Mouse (Mus musculus): ENCODE measurements around the gene Lrrc34. TPM values are rescaled to one million over a fixed set of nuclear protein-coding genes. Genes with fewer than 3 reads are reported as not detected.

Gene Lrrc34
- polyA plus RNA-seq, 2 experiments = 0.02 TPM; not detected in 1

DNA sequence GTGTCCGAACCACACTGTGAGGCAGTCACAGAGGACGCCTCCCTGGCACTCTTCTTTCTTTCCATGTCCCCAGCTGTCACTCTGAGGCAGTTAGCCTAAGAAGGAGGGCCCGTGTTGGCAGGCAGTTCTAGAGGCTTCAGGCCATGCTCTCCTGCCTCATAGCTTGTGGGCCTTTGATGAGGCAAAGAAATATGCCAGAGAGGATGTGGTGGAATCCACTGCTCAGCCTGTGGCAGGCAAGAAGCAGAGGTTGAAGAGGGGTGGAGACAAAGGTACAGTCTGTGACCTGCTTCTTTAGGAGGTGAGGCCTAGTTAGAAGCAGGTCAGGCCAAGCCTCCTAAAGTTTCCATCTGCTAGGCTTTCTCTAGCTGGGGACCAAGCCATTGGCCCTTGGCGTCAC, 36.7 kb downstream of the Lrrc34 start:
- Histone ChIP-seq H3K4me2 (ENCODE audit: low read depth) (no peak overlapping the region), H3K27ac (no peak overlapping the region), H3K4me3 (ENCODE audit: insufficient read depth in 1 of 2, low read depth in 2 of 2, low read length in 2 of 2) (no peak overlapping the region), H3K27me3 (ENCODE audit: control insufficient read depth, insufficient read depth, low read length) (no peaks in the 10 kb centered on the region), H3K9ac (replicated peaks) (no peak overlapping the region), H3K4me1 (replicated peaks; ENCODE audit: control insufficient read depth in 2 of 2, insufficient read depth in 2 of 2, low read length in 1 of 2) (no peaks in the 10 kb centered on the region), H3K9me3 (ENCODE audit: control insufficient read depth, low read length) (no peaks in the 10 kb centered on the region), H3K36me3 (replicated peaks; ENCODE audit: control insufficient read depth, insufficient read depth, low read depth) (peaks cover 64% of the 10 kb centered on the region)
- no peak for DNase-seq (ENCODE audit: low read depth in 3 of 3, low spot score in 3 of 3)
- WGBS (ENCODE audit: insufficient replicate concordance) = 73% methylated on average over 4 of the region's 4 CpGs
- TF ChIP-seq CTCF (IDR thresholded peaks at IDR 0.05; ENCODE audit: low read depth) (no peak), EP300 (IDR thresholded peaks at IDR 0.05; ENCODE audit: low read depth) (no peak)
- no peak for ATAC-seq (ENCODE audit: insufficient read depth)

DNA sequence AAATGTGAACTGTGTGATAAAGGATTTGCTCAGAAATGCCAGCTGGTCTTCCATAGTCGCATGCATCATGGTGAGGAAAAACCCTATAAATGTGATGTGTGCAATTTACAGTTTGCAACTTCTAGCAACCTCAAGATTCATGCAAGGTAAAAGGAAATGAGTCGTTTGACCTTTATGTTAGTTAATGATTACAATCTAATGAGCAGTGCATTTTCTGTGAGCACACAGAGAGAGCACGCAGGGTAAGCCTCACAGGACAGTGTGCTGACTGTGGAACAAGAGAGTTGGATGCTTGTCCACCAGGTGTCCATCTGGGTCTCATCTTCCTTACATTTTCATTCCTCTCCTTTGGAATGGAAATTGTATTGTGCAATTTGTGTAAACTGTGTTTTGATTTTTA, 38.7 kb downstream of the Lrrc34 start:
- DNase-seq (ENCODE audit: low read depth in 3 of 3, low spot score in 3 of 3) = no peak
- H3K9me3 ChIP-seq (ENCODE audit: control insufficient read depth, low read length) = no peaks in the 10 kb centered on the region
- H3K4me2 ChIP-seq (ENCODE audit: low read depth) = no peak overlapping the region
- ATAC-seq (ENCODE audit: insufficient read depth) = no peak
- no peak overlapping the region for H3K4me3 ChIP-seq (ENCODE audit: insufficient read depth in 1 of 2, low read depth in 2 of 2, low read length in 2 of 2)
- WGBS (ENCODE audit: insufficient replicate concordance) = 76% methylated on average over 3 of the region's 3 CpGs
- no peaks in the 10 kb centered on the region for H3K27me3 ChIP-seq (ENCODE audit: control insufficient read depth, insufficient read depth, low read length)
- TF ChIP-seq CTCF (IDR thresholded peaks at IDR 0.05; ENCODE audit: low read depth) (no peak), EP300 (IDR thresholded peaks at IDR 0.05; ENCODE audit: low read depth) (no peak)
- H3K27ac ChIP-seq = no peak overlapping the region
- no peaks in the 10 kb centered on the region for H3K4me1 ChIP-seq (replicated peaks; ENCODE audit: control insufficient read depth in 2 of 2, insufficient read depth in 2 of 2, low read length in 1 of 2)
- H3K36me3 ChIP-seq (replicated peaks; ENCODE audit: control insufficient read depth, insufficient read depth, low read depth) = peaks cover 54% of the 10 kb centered on the region
- H3K9ac ChIP-seq (replicated peaks) = no peak overlapping the region

DNA sequence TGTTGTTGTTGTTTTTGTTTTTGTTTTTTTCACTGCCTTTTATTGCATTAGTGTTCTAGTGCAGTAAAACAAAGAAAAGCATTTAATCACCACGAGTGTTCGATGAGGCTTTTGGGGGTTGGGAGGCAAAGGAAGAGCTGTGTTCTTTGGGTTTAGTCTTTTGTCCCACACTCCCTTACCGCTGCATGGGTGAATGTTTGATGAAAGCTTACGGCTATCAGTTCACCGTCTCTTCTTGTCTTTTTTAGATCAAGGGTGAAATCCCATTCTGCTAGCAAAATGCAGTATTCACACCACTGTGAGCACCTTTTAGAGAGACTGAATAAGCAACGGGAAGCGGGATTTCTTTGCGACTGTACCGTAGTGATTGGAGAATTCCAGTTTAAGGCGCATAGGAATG, 44.4 kb downstream of the Lrrc34 start:
- Histone ChIP-seq H3K4me3 (ENCODE audit: insufficient read depth in 1 of 2, low read depth in 2 of 2, low read length in 2 of 2) (peak overlapping the region; percentile 69 to 81), H3K4me1 (replicated peaks; ENCODE audit: control insufficient read depth in 2 of 2, insufficient read depth in 2 of 2, low read length in 1 of 2) (peaks cover 4 to 9% of the 10 kb centered on the region in 2 experiments), H3K27me3 (ENCODE audit: control insufficient read depth, insufficient read depth, low read length) (peaks cover 3% of the 10 kb centered on the region; the same call in 1 of the 2 replicates), H3K4me2 (ENCODE audit: low read depth) (peak overlapping the region; percentile 93), H3K9me3 (ENCODE audit: control insufficient read depth, low read length) (no peaks in the 10 kb centered on the region), H3K36me3 (replicated peaks; ENCODE audit: control insufficient read depth, insufficient read depth, low read depth) (peaks cover 18% of the 10 kb centered on the region), H3K9ac (replicated peaks) (peak overlapping the region; percentile 62), H3K27ac (peak overlapping the region; percentile 81)
- DNase-seq (ENCODE audit: low read depth in 3 of 3, low spot score in 3 of 3) (no peak), ATAC-seq (ENCODE audit: insufficient read depth) (no peak)
- TF ChIP-seq CTCF (IDR thresholded peaks at IDR 0.05; ENCODE audit: low read depth) = no peak
- 53% methylated on average over 10 of the region's 10 CpGs for WGBS (ENCODE audit: insufficient replicate concordance)

DNA sequence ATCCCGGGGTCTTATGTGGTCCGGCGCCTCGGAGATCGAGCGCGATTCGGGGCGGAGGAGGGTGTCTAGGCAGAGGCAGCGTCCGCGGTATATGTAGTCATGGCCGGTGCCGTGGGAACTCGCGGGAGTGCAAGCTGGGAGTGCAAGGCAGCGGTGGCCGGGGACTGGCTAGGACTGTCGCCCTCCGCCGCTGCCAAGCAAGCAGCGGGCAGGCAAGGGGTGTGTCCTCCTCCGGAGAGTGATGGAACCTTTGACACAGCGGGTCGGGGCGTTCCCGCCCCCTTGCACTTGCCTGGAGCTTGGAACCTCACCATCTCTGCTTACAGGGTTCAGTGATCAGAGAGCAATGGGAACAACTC, 45.0 kb downstream of the Lrrc34 start:
- H3K9ac ChIP-seq (replicated peaks) = peak overlapping the region; percentile 62
- H3K4me1 ChIP-seq (replicated peaks; ENCODE audit: control insufficient read depth in 2 of 2, insufficient read depth in 2 of 2, low read length in 1 of 2) = peaks cover 4 to 9% of the 10 kb centered on the region in 2 experiments
- DNase-seq (ENCODE audit: low read depth in 3 of 3, low spot score in 3 of 3) = peak; percentile 59 to 74 (median 63)
- no peaks in the 10 kb centered on the region for H3K9me3 ChIP-seq (ENCODE audit: control insufficient read depth, low read length)
- H3K4me2 ChIP-seq (ENCODE audit: low read depth) = peak overlapping the region; percentile 93
- peak; percentile 60 for ATAC-seq (ENCODE audit: insufficient read depth)
- peaks cover 14% of the 10 kb centered on the region for H3K36me3 ChIP-seq (replicated peaks; ENCODE audit: control insufficient read depth, insufficient read depth, low read depth)
- peak overlapping the region; percentile 81 for H3K27ac ChIP-seq
- H3K27me3 ChIP-seq (ENCODE audit: control insufficient read depth, insufficient read depth, low read length) = peaks cover 3% of the 10 kb centered on the region; the same call in 1 of the 2 replicates
- H3K4me3 ChIP-seq (ENCODE audit: insufficient read depth in 1 of 2, low read depth in 2 of 2, low read length in 2 of 2) = peak overlapping the region; percentile 69 to 81
- TF ChIP-seq CTCF (IDR thresholded peaks at IDR 0.05; ENCODE audit: low read depth) = no peak; the same call in 1 of the 2 replicates
- no peak for TF ChIP-seq EP300 (IDR thresholded peaks at IDR 0.05; ENCODE audit: low read depth)
- WGBS (ENCODE audit: insufficient replicate concordance) = under 1% methylated on average over 27 of the region's 27 CpGs

DNA sequence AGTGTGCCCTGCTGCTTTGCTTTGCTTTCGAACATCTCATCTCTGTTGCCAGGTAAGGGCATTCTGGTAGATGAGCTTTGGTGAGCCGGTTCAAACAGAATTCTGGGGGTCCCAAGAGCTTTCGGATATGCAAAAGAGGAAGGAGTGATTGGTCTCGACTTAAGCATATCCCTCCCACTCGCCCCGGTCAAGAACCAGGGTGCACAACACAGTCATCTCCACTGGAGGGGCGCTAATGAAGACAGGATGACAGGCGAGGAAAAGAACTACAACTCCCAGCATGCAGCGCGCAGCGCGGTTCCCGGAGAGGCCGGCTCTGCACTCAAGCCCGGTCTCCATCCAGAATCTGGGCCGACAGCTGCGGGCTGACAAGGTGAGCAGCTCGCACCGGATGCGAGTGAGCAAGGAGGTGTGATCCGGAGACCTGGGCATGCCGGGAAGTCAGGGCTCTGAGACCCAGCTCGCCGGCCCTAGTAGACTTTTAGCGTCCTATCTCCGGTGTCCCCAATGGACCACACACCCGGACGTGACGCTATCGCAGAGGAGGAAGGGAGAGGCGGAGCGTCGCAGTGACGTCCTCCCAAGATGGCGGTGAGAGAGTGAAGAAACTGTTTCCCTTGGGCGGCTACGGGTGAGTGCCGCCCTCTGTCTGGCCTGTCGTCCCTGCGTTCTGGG, 45.5 kb downstream of the Lrrc34 start, which contains the start of gene Mynn:
Mynn (plus strand) TSS at position 1 of the 675 bp plus-strand sequence.
- H3K4me1 ChIP-seq (replicated peaks; ENCODE audit: control insufficient read depth in 2 of 2, insufficient read depth in 2 of 2, low read length in 1 of 2) = peaks cover 4 to 9% of the 10 kb centered on the region in 2 experiments
- peaks cover 3% of the 10 kb centered on the region; the same call in 1 of the 2 replicates for H3K27me3 ChIP-seq (ENCODE audit: control insufficient read depth, insufficient read depth, low read length)
- no peaks in the 10 kb centered on the region for H3K9me3 ChIP-seq (ENCODE audit: control insufficient read depth, low read length)
- ATAC-seq (ENCODE audit: insufficient read depth) (peak; percentile 91), DNase-seq (ENCODE audit: low read depth in 3 of 3, low spot score in 3 of 3) (peak; percentile 89 to 95 (median 91))
- WGBS (ENCODE audit: insufficient replicate concordance) = under 1% methylated on average over 40 of the region's 40 CpGs
- peak within 1 kb of the TSS; percentile 81 for H3K27ac ChIP-seq
- H3K9ac ChIP-seq (replicated peaks) = peak within 1 kb of the TSS; percentile 78
- peaks cover 9% of the 10 kb centered on the region for H3K36me3 ChIP-seq (replicated peaks; ENCODE audit: control insufficient read depth, insufficient read depth, low read depth)
- TF ChIP-seq CTCF (IDR thresholded peaks at IDR 0.05; ENCODE audit: low read depth) (peak; percentile 75), EP300 (IDR thresholded peaks at IDR 0.05; ENCODE audit: low read depth) (no peak)
- H3K4me2 ChIP-seq (ENCODE audit: low read depth) = peak within 1 kb of the TSS; percentile 93
- H3K4me3 ChIP-seq (ENCODE audit: insufficient read depth in 1 of 2, low read depth in 2 of 2, low read length in 2 of 2) = peak within 1 kb of the TSS; percentile 69 to 88
